Mouse (Mus musculus) inflammation-experienced regulatory T-cells, adult 6 months (primary cell): Measurements from ENCODE around the gene Tmem81. TPM values are rescaled to one million over a fixed set of nuclear protein-coding genes. Genes with fewer than 3 reads are reported as not detected.
"Not testable (repeated sequence)": the region's sequence is repeated elsewhere in the genome, so short reads cannot be mapped to it uniquely, and the experiment has no call there.

Experiments
- ATAC-seq: one replicate; pipeline ENCODE4 v1.8.0; 2017
- polyA plus RNA-seq, 3 experiments: library from polyadenylated mRNA; unstranded; fragments of 100-300 nt; shearing (Covaris generic); gene quantifications; one replicate each; pipeline ENCODE4 v1.2.1; 2017

Gene Tmem81
- polyA plus RNA-seq, result 1 to 10 TPM; 3.9 to 6.3 (median 6.0) TPM

GRCm38 (mm10) chr1:132506058-132506457 is at the start of gene Tmem81:
TSS of gene Tmem81 (plus strand) at chr1:132506230.
- no peak for ATAC-seq

GRCm38 (mm10) chr1:132464651-132465050 is 41.4 kb upstream of the Tmem81 start:
- no peak for ATAC-seq

- ATAC-seq, result no peak
Observed at GRCm38 (mm10) chr1:132468926-132469325, 37.1 kb upstream of the Tmem81 start.

GRCm38 (mm10) chr1:132469519-132469918 is 36.5 kb upstream of the Tmem81 start:
- ATAC-seq, result no peak

- ATAC-seq, result not testable (repeated sequence)
Observed at GRCm38 (mm10) chr1:132470031-132470430, 36.0 kb upstream of the Tmem81 start.

GRCm38 (mm10) chr1:132471032-132471431 is 35.0 kb upstream of the Tmem81 start:
- ATAC-seq, result no peak

GRCm38 (mm10) chr1:132471499-132471898 is 34.5 kb upstream of the Tmem81 start:
- no peak for ATAC-seq

- no peak for ATAC-seq
Observed at GRCm38 (mm10) chr1:132472537-132472936, 33.5 kb upstream of the Tmem81 start.

- no peak for ATAC-seq
Observed at GRCm38 (mm10) chr1:132474496-132474895, 31.5 kb upstream of the Tmem81 start.

- peak; percentile 46 for ATAC-seq
Observed at GRCm38 (mm10) chr1:132476575-132476927, 29.5 kb upstream of the Tmem81 start.

GRCm38 (mm10) chr1:132476928-132477691 is 28.9 kb upstream of the Tmem81 start, which contains the start of gene Rbbp5:
TSS of gene Rbbp5 (plus strand) at chr1:132477365.
- peak; percentile 86 for ATAC-seq

- no peak for ATAC-seq
Observed at GRCm38 (mm10) chr1:132479438-132479837, 26.6 kb upstream of the Tmem81 start.

- ATAC-seq, result no peak
Observed at GRCm38 (mm10) chr1:132481619-132482018, 24.4 kb upstream of the Tmem81 start.

GRCm38 (mm10) chr1:132483234-132483633 is 22.8 kb upstream of the Tmem81 start:
- ATAC-seq, result no peak

- no peak for ATAC-seq
Observed at GRCm38 (mm10) chr1:132483759-132484158, 22.3 kb upstream of the Tmem81 start.

GRCm38 (mm10) chr1:132500535-132500934 is 5.5 kb upstream of the Tmem81 start:
- ATAC-seq, result no peak

- no peak for ATAC-seq
Observed at GRCm38 (mm10) chr1:132505155-132505554, 875 bp upstream of the Tmem81 start.

- no peak for ATAC-seq
Observed at GRCm38 (mm10) chr1:132506656-132507055, 626 bp downstream of the Tmem81 start.

GRCm38 (mm10) chr1:132509771-132510170 is 3.7 kb downstream of the Tmem81 start:
- ATAC-seq, result no peak

GRCm38 (mm10) chr1:132511521-132511920 is 5.5 kb downstream of the Tmem81 start:
- ATAC-seq, result no peak

GRCm38 (mm10) chr1:132512106-132512505 is 6.1 kb downstream of the Tmem81 start:
- ATAC-seq, result no peak

- ATAC-seq, result no peak
Observed at GRCm38 (mm10) chr1:132515339-132515738, 9.3 kb downstream of the Tmem81 start.

GRCm38 (mm10) chr1:132516776-132517175 is 10.7 kb downstream of the Tmem81 start:
- ATAC-seq, result no peak

GRCm38 (mm10) chr1:132518621-132519020 is 12.6 kb downstream of the Tmem81 start:
- no peak for ATAC-seq

GRCm38 (mm10) chr1:132519734-132520133 is 13.7 kb downstream of the Tmem81 start:
- no peak for ATAC-seq
